Mouse (Mus musculus) layer of hippocampus, adult 18-20 months (tissue): ENCODE data around the gene Hbq1a. TPM values are rescaled to one million over a fixed set of nuclear protein-coding genes. Genes with fewer than 3 reads are reported as not detected.
"Not testable (repeated sequence)": the region's sequence is repeated elsewhere in the genome, so short reads cannot be mapped to it uniquely, and the experiment has no call there.

Source experiments
- DNase-seq, 2 experiments: peaks; one replicate each; pipeline ENCODE4 v3.0.0; 2022; ENCODE audit warnings: low spot score in 2 of 2
- long read RNA-seq: library from polyadenylated mRNA; stranded (forward); transcript quantifications from one replicate; pipeline ENCODE4 v2.0.0, GENCODE M21; 2021
- total RNA-seq, 2 experiments: library from RNA; stranded (reverse); gene quantifications; 2 replicates each; pipeline ENCODE4 v1.2.3; 2021

Gene Hbq1a
- 1 to 10 TPM in 1 of 2 experiments, under 1 TPM in 1; 0.97 to 1.3 TPM for total RNA-seq
- long read RNA-seq = 0 reads

DNA sequence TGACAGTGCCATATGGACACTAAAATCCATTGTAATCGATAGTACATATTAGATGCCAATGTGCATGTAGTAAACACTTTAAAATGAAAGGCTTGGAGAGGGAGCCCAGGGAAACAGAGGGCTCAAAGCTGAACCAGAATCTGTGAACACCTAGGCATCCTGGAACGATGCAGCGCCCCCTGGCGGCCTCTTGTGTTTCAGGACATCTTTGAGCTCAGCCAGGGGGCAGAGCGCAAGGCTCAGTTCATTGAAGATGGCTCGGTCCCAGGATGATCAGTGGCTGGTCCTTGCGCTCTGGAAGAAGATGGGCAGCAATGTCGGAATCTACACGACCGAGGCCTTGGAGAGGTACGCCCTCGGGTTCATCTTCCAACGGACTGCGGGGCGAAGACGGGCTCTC lies at the start of gene Hbq1a:
Gene Hbq1a, plus strand, starts transcription at position 205 of the 400 bp plus-strand sequence.
- DNase-seq = peak; percentile 25 to 79

DNA sequence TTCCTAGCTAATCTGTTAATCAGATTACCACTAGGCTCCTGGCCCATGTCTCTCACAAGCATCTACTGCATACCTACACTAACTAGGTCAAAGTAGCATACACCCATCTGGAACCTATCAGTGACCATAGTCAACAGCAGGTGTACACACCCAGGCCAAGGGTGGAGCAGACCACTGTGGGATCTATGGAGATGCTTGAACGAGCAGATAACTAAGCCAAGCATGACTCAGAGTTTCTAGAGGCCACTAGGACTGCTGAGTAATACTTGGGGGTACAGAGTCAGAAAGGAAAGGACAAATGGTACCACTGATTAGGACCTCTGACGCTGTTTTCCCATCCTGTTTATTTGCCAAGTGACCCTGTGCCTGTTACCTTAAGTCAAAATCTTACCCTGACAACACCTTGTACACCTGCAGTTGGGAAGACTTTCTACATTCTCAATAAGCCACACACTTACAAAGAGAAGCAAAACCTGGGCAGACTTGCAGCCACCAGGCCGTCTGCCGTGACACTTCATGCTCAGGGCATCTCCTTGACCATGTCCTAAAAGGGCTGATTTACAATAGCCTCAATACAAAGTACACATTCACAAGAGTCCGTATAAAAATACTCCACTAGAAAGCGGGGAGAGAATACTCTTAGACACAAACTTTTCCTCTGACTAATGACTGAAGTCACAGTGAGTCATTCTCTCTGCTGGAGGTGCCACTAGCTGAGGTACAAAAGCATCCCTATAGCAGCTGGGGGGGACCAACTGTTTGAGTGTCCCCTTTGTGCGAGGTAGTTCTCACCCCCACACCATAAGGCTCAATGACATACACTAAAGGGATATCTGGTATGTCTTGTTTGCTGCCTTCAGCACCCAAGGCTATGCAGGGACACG lies 48.7 kb upstream of the Hbq1a start:
- no peak for DNase-seq

DNA sequence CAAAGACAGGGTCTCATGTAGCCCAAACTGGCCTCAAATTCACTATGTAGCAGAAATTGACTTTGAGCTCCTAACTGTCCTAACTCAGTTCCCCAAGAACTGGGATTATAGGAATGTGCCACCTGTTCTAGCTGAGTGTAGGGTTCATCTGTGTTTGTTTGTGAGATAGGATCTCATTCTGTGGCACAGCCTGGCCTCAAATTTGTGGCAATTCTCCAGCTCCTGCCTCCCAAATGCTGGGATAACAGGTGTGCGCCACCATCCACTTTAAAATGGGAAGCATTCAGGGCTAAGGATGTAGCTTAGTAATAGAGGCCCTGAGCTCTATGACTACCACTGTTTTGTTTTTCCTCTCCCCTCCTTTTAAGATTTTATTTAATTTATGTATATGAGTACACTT lies 46.7 kb upstream of the Hbq1a start:
- no peak for DNase-seq

DNA sequence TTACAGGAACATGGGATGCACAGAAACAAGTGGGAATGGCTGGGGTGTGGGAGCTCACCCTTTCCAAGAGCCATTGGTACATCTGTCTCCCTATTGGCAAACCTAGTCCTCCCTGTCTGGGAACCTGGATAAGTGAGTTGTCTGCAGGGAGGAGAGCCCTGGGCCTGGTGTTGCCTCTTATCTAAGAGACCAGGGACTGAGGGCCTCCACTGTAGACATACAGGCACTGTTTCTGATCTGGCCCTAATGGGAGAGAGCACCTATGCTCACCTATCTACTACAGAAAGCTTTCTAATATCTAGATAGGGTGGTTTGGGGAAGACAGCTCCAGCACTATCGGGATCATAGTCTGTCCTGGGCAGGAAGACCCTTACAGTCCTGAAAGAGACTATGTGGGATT lies 43.7 kb upstream of the Hbq1a start:
- DNase-seq = no peak

DNA sequence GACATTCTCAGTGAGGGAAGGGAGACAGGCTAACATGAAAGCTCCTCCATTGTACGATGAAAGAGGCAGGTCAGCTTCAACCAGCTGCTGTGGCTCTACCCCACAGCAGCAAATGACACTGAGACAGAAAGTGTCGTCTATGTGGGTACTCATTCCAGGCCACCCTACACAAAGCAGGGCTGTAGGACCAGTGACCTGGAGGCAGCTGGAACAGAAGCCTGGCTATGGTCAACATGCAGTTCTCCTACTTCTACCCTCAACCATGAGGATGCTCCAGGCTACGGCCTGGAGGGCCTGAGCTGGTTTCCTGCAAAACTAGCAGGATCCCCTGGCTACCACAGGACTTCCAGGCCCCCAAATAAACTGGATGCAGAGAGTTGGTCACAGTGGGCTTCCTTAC lies 43.3 kb upstream of the Hbq1a start:
- DNase-seq = no peak

DNA sequence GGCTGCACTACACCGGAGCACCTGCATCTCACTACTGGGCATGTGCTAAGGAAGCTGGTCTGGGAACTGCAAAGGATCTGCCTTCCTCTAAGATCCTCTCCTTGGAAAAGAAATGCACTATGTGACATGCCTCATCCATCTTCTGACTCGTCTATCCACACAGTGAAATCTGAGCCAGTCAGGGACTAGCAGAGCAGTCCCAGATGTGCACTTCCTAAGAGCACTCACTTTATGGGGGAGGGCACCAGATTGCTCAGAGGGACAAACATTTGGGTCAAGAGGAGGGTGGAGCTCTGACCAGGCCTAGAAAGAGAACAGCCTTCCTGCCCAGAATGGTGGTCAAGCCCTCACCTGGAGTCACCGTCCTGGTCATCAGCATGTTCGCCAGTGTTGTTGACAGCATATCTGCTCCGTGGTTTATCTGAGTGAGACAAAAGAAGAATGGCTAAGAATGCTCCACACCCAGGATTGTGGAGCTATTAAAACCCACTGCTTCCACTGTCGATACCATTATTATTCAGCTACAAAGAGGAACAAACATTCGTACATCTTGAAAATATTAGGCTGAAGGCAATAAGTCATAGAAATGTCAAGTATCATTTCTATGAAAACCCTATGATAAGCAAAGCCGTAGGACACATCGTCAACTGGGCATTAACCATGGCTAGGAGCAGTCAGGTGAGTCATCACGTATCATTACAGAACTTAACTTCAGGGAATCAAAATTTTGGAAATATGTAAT lies 37.0 kb upstream of the Hbq1a start:
- no peak for DNase-seq

DNA sequence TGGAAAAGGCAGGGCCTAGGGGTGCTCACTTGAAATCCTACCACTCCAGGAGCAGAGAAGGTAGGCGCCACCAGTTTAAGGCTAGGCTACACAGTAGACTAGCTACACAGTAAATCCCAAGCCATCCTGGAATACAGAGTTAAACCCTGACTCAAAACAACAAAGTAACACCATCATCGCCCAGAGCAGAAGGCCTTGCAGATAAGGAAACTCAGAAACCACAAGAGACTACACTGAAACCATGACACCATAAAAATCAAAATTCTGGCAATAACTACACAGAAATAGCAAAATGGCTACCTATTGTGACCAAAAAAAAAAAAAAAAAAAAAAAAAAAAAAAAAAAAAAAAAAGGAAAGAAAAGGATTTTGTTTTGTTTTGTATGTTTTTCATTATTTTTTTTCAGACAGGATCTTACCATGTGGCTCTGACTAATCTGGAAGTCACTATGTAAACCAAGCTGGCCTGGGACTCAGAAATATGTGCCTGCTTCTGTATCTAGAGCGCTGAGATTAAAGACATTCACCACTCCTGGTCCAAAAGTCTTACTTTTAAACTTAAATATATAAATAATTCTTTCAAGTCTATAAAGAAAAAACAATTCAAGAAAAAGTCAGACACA lies 34.6 kb upstream of the Hbq1a start:
- DNase-seq = no peak

DNA sequence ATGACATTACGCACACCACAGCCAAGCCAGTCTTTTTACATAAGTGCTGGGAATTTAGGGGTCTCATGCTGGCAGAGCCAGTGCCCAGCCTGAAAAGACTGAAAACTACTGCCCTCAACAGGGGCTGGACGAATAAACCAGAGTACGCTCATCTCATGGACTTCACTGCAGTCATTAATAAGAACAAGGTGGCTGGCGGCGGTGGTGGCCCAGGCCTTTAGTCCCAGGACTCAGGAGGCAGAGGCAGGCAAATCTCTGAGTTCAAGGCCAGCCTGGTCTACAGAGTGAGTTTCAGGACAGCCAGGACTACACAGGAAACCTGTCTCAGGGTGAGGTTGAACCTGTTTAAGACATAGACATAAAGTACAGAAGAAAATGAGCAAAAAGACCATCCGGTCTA lies 33.7 kb upstream of the Hbq1a start:
- DNase-seq = no peak

DNA sequence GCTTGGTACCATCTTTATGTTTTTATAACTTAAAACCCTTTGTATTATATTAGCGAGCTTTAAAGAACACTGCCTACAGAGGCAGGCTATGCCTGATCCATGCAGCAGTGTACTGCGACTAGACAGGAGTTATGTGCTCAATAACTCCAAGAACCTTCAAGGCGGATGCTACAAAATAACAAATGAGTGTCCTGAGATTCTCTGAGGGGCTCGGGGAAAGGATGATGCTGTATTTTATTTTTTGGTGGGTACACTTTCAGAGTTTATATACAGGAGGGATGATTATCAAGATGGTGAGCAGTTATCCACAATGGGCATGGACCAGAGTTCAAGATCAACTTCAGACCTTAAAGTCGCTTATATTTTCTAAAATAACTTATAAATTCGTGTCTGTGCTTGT lies 33.1 kb upstream of the Hbq1a start:
- no peak for DNase-seq

DNA sequence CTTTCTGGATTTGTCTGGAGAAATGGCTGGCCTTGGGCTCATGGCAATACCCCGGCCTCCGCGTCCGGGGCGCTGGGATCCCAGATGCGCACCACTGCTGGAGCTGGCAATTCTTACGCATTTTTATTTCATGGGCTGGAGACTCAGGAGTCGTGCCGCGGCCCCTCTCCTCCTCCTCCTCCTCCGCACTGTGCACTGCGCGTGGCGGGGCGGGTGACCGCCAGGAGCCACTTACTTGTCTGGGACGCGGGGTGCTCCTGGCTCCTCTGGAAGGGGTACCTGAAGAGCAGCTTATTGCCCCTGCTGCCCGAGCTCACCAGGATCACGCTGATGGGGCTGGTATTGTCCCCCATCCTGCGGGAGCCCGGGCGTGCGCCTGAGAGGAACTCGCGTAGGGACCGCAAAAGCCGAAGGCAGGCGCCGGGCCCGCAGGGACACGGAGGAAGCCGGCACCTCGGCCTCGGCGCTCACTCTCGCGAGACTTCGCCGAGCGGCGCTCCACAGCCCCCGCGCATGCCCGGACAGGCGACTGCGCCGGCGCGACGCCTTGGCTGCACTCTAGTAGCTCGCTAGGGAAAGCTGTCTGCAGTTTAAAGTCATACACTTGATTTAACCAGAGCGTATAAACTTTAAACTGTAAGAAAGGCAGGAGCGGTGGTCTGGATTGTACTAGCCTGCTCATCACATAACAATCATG lies 32.5 kb upstream of the Hbq1a start, which contains the start of gene Nprl3:
Gene Nprl3, minus strand, starts transcription at position 520 of the 697 bp plus-strand sequence.
- peak; percentile 93 to 97 for DNase-seq

DNA sequence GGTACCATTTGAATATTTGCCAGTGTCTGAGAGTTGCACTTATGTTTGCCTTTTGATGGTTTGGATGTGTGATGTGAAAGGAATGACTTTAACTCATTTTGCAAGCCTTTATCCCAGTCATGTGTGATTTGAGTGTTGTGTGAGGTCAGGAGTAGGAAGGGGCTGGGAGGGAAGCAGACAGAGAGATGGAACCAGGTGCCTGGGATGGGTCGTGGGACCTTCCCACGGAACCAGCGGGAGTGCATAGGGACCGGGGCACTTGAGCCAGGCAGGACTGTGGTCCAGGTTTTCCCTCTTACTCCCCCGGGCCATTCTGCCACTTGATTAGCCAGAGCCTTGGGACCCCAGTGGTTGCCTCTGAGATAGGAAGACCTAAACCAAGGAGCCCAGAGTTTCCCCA lies 31.9 kb upstream of the Hbq1a start:
- DNase-seq = no peak

DNA sequence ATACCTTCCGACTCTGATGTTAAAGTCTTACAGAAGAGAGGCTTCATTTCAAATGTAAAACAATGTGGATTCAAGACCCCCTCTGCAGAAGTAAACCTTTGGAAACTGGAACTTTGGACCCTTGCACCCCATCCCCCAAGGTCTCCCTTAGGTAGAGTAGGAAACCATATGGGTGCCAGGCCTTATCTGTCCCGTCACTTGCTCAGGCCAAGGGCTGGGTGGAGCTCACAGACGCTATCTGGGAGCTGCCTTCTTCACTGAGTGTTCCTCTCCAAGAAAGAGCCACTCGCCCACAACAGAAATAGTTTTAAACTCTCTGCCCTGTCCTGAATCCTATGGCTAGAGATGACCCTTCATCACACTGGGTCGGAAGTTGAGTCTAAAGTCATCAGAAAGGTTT lies 30.9 kb upstream of the Hbq1a start:
- DNase-seq = no peak

DNA sequence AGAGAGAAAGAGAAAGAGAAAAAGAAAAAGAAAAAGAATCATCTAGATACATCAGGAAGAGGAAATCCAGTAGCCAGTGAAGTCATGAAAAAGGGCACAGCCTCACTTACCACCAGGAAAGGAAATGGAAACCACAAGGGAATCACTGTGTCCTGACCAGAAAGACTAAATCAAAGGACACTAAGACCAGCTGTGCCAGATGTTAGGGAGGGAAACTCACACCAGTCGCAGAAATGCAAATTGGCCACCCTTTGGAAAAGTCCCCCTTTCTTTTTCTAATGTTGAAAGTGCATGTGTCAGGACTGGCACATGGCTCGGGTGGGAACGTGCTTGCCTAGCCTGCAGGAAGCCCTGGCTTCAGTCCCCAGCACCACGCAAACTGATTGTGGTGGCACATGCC lies 28.7 kb upstream of the Hbq1a start:
- DNase-seq = no peak

DNA sequence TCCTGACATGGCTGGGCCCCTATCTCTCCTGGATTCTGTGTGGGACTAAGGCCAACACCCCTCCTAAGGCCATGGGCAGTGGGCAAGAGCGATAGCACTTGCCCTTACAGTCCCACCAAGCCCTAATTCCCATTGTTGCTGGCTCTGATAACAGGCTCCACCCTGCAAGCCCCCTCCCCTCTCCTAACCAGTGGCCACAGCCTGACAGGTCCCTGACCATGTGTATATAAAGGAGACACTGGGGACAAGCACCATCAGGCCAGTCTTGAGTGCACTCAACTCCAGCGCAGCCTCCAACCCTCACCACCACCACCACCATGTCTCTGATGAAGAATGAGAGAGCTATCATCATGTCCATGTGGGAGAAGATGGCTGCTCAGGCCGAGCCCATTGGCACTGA lies 23.5 kb upstream of the Hbq1a start, which contains the start of gene Hba-x:
Gene Hba-x, plus strand, starts transcription at position 54 of the 400 bp plus-strand sequence.
- DNase-seq = no peak

DNA sequence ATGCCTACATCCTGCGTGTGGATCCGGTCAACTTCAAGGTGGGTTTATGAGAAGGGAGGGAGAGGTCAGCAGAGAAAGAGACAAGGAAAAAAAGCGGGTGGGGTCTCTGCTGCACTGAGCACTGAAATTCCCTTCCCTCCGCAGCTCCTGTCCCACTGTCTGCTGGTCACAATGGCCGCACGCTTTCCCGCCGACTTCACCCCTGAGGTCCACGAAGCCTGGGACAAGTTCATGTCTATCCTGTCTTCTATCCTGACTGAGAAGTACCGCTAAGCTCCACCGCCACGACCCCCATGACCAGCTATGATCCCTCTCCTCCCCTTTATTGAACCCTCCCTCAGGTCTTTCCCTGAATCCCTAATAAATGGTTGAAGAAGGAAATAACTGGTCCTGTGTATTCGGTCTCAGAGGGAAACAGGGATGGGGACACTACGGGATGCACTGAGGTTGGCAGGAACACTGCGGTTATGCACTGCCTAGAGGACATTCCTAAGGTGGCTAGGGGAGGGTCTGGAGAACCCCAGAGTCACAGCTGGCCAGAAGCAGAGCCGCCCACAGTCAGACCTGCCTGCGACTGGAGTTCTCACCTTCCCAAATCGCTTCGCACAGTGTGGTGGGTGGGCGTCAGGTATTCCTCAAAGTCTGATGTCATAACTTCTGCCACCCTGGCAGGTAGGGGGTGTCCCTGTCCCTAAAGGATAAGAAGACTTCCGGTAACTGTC lies 22.0 kb upstream of the Hbq1a start:
- DNase-seq = no peak

DNA sequence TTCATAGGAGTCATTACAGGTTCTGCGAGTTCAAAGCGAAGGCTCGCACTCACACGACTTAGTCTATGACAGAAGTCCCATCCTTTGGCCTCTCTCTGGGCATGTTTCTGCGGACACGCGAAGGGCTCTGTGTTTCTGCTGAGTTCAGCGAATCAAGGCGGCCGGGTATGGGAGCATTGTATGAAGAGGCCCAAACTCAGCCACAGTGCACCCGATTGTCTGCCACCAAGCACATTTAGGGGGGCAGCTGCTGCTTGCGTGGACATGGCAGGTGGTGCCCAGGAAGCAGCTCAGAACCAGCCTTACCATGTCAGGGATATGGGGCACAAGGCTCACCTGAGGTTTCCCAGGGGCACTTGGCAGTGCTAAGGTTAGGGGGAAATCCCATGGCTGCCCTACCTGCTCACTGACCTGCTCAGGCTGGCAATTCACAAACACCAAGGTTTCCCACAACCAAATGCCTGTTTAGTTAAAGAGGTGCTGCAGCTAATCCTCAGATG lies 21.4 kb upstream of the Hbq1a start:
- DNase-seq = no peak

DNA sequence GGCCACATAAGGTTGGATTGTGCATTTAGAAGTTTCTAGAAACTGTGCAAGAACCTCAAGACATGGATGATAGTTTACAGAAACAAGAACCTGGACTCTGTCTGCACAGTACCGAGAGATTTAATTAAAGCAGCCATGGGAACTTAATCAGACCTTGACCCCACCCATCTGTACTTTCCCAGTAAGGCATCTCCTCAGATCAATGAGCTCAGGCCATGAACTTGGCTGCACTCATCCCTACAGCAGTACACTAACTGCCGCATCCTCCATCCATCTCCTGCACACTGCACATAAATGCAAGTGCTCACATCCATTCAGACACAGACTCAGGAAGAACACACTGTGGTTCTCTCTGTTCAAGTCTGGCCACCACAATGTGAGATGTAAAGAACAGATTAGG lies 19.2 kb upstream of the Hbq1a start:
- no peak for DNase-seq

DNA sequence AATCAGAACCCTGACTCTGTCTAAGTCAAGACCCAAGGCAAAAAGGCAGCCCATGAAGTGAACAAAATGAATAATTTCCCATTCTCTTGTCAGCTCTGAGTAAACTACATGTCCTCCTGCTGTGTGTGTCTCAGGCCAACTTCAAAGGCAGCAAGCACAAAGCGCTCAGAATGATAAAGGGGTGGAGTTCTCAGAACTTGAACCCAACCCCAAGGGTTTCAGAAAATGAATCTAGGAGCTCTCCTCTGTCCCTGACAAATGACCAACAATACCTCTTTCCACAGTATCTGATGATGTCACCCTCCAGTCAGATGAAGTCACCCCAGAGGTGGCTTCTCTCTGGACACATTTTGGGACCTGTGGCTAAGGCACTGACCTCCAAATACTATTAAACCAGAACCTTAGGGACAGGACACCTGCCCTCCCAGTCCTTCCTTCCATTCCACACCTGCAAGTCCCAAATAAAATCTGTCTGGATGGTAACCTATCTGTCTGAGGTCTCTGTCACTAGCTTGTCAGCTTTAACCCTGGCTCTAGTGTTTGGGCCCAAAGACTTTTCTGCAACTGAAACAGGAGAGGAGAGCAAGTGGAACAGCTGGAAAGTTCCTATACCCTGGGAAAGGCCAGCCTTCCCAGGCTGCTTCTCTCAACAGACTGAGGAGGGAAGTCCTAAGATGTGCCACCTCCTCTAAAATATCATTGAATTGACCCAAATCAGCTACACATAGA lies 18.3 kb upstream of the Hbq1a start:
- no peak for DNase-seq

DNA sequence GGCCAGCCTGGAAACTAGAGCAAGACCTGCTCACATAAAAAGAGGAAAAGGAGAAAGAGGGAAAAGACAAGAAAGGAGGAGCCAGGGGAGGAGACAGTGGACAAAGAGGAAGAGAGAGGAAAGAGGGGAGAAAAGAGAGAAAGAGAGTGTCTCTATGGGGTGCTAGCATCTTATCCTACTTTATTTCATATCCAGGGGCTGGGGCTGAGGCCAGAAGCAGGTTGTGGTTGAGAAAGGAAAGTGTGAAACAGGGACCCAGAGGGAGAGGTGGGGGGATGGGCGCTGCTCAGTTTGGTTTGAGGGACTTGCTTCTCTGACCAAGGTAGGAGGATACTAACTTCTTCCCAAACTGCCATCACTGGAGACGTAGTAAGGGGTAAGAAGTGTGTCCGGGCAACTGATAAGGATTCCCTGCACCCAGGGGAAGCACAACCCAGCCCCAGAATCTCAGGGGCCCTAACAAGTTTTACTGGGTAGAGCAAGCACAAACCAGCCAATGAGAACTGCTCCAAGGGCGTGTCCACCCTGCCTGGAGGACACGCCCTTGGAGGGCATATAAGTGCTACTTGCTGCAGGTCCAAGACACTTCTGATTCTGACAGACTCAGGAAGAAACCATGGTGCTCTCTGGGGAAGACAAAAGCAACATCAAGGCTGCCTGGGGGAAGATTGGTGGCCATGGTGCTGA lies 16.6 kb upstream of the Hbq1a start, which contains the start of gene Hba-a1:
Gene Hba-a1, plus strand, starts transcription at position 421 of the 687 bp plus-strand sequence.
- DNase-seq = not testable (repeated sequence)
